Mouse (Mus musculus): ENCODE measurements at regions not wholly inside any gene's neighbourhood (a gene's known extent, or its start where the extent isn't known, plus 50 kb on each side); places are given as distances from the start of the nearest gene placed in this dataset.

DNA sequence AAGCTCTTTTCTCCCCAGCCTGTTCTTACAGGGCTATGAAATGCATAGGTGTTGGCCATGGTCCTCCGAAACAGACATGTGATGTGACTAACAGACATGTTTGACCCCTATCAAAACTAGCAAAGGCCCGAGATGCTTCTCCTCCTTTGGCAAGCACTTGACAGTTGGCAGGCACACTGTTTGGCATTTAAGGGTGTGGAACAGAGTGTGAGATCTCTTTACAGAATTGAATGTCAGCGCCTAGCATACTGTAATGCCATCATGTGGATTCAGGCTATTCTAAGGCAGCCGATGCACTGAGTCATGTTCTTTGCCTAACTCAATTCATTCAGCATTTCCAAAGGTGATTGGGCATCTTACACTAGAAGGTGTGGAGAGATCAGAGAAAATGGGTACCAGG, 156.8 kb upstream of the Arrdc4 start:
- Histone ChIP-seq H3K9me3 (replicated peaks) (no peaks in the 10 kb centered on the region), H3K4me3 (no peak overlapping the region), H3K27me3 (ENCODE audit: low read depth, poor library complexity, severe bottlenecking) (no peaks in the 10 kb centered on the region), H3K36me3 (no peaks in the 10 kb centered on the region), H3K4me1 (no peaks in the 10 kb centered on the region), H3K27ac (replicated peaks) (no peak overlapping the region)
- WGBS, result 87% methylated on average over 4 of the region's 4 CpGs
- no peak for DNase-seq (ENCODE audit: low spot score)

DNA sequence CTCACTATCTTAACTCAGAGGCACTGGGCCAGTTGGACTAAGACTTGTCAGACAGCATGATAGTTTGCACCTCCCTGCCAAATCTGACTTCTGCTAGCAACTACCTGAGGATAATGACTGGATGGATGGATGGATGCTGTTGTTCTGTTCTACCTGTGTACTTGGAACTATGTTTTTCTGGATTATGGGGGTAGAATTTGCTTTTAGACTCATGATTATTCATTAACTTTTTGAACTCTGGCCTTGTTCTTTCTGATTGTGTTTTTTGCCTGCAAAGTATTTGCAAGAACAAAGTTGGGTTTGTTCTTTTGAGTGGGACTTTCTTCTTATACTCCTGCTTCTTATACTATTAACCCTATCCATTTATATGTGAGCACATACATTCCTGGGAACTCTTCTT, 137.1 kb upstream of the Arrdc4 start:
- no peak for DNase-seq (ENCODE audit: low spot score)
- no peaks in the 10 kb centered on the region for H3K9me3 ChIP-seq (replicated peaks)
- no peak overlapping the region for H3K27ac ChIP-seq (replicated peaks)
- no peaks in the 10 kb centered on the region for H3K36me3 ChIP-seq
- H3K4me3 ChIP-seq, result no peak overlapping the region
- H3K4me1 ChIP-seq, result no peaks in the 10 kb centered on the region
- H3K27me3 ChIP-seq (ENCODE audit: low read depth, poor library complexity, severe bottlenecking), result no peaks in the 10 kb centered on the region

DNA sequence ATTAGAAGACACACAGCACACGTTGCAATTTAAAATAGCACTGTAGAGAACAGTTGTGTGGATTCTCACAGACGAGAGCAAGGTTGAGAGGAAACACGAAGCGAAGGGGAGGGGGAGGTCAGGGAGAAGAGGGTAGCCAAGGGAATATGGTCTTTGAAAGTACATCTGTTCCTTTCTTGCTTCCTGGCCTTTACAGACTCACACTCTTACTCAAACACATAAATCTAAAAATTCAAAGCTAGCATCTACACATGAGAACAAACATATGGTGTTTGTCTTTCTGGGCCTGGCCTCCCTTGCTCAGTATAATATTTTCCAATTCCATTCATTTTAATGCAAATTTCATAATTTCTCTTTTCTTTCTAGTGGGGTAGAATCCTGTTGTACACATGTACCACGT, 124.0 kb upstream of the Arrdc4 start:
- Histone ChIP-seq H3K4me1 (no peaks in the 10 kb centered on the region), H3K9me3 (replicated peaks) (no peaks in the 10 kb centered on the region), H3K27me3 (ENCODE audit: low read depth, poor library complexity, severe bottlenecking) (no peaks in the 10 kb centered on the region), H3K4me3 (no peak overlapping the region), H3K36me3 (no peaks in the 10 kb centered on the region), H3K27ac (replicated peaks) (no peak overlapping the region)
- no peak for DNase-seq (ENCODE audit: low spot score)
- WGBS, result 80% methylated on average over 5 of the region's 5 CpGs

DNA sequence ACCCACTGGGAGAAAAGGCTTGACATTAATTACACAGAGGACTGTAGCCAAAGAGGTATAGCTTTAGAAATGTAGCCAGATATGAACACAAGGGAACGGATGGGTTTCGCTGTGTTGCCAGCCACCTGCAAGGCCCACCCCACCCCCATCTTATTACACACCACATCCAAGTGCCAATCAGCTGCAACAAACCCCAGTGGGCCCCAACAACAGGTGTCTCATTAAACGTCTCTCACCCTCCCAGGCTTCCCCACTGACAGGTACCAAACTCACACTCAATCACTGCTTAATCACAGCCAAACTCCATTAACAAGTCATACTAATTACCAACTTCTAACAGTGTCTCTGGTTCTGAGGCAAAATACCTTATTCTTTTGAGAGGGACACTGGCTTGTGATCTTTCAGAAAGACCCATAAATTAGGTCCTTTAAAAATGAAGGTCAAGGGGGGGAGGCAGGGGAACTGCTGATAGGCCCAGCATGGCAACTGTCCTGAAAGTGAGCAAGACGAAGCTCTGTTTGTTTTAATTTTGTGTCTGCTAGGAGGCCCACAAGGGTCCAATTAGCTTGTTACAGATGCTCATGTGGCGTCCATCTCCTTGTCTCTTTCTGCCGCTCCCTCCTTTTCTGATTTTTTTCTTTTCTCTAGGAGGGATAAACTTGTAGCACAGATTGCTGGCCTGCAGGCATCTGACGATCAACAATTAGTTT, 115.4 kb upstream of the Arrdc4 start:
- H3K27me3 ChIP-seq (ENCODE audit: low read depth, poor library complexity, severe bottlenecking), result no peaks in the 10 kb centered on the region
- H3K4me1 ChIP-seq, result no peaks in the 10 kb centered on the region
- H3K27ac ChIP-seq (replicated peaks), result no peak overlapping the region
- no peak overlapping the region for H3K4me3 ChIP-seq
- H3K9me3 ChIP-seq (replicated peaks), result no peaks in the 10 kb centered on the region
- WGBS, result 67% methylated on average over 7 of the region's 7 CpGs
- DNase-seq (ENCODE audit: low spot score), result no peak
- no peaks in the 10 kb centered on the region for H3K36me3 ChIP-seq

DNA sequence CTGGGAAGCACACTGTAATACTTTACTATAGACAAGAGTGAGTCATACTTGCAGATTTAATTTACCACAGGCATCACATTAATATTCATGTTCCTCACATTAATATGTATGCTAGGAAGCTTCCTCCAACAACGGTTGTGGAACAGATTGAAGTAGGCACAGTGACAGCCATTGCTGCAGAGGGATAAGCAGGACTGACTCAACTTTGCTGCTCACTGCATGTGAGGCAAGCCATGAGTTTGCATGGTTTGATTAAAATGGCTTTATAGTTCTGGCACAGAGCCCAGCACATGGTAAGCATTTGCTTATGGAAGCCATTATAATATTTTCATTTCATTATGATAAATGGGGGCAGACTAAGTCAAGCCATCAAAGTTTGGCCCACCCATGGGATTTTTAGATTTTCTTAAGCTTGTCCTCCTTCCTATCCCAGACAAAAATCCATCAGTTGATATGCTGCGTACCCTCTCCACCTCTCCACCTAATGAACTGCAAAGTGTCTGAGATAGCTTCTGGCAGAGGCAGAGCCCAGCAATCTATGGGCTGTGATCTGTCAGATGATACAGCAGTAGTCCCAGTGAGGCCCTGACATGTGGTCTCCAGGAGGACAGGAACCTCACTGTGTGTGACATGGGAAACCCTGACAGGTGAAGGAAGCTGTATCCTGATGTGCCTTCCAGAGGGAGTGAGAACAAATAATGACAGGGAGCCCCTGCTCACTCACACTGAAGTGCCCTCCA, 109.6 kb upstream of the Arrdc4 start:
- 66% methylated on average over 2 of the region's 2 CpGs for WGBS
- Histone ChIP-seq H3K4me3 (no peak overlapping the region), H3K9me3 (replicated peaks) (no peaks in the 10 kb centered on the region), H3K27ac (replicated peaks) (no peak overlapping the region), H3K27me3 (ENCODE audit: low read depth, poor library complexity, severe bottlenecking) (no peaks in the 10 kb centered on the region), H3K4me1 (no peaks in the 10 kb centered on the region), H3K36me3 (no peaks in the 10 kb centered on the region)
- no peak for DNase-seq (ENCODE audit: low spot score)

DNA sequence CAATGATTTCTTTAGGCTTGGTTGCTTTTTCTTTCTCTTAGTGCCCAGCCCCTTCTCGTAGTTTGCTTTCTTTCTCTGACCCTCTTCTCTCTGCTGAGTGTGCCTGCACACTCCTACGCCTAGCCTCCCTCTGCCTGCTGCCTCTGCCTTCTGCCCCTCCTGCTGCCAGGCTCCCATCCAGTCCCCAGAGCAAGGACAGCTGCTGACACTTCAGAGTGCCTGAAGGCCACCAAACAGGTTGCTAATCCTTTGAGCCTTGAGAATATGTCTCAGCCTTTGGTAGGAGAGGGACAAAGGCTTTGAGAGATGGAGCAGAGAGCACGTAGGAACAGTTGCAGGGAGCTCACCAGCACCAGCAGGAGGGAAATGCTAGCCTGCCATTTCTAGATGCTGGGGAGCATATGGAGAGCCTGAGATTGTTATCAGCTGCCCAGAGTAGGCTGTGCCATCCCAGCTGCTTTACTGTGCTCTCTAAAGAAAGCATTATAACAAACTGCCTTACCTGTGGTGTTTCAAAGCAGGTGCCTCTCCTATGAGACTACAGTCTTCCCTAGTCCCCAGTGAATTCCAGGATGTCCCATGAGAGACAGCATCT, 103.0 kb upstream of the Arrdc4 start:
- H3K9me3 ChIP-seq (replicated peaks), result no peaks in the 10 kb centered on the region
- WGBS, result 50% methylated on average over 3 of the region's 3 CpGs
- 0 out of 2 replicates have a peak overlapping the region, but pooled peaks have one; percentile 52 for H3K27ac ChIP-seq (replicated peaks)

DNA sequence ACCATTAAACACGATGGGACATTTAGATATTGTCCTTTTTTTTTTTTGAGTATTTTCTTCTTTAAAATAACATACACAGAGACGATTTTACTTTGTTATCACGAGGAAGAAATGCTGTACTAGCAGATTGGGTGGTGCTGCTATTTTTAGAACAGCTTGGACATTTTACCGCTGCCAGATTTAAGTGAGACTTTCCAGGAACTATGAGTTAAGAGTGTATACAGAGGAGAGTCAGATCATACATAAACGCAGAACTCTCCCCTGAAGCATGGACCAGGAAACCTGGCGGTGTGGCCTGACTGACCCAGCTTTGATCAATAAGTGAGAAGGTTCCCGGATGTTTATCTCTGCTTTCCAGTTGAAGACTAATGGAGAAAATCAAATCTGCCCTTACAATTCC, 95.6 kb upstream of the Arrdc4 start:
- Histone ChIP-seq H3K27ac (replicated peaks) (no peak overlapping the region), H3K9me3 (replicated peaks) (no peaks in the 10 kb centered on the region), H3K4me3 (no peak overlapping the region), H3K27me3 (ENCODE audit: low read depth, poor library complexity, severe bottlenecking) (no peaks in the 10 kb centered on the region), H3K36me3 (no peaks in the 10 kb centered on the region), H3K4me1 (no peaks in the 10 kb centered on the region)
- no peak for DNase-seq (ENCODE audit: low spot score)
- WGBS, result 80% methylated on average over 7 of the region's 7 CpGs

More for the DNA sequence above, 103.0 kb upstream of the Arrdc4 start:
- H3K4me1 ChIP-seq, result peaks cover 5% of the 10 kb centered on the region; the same call in 1 of the 2 replicates
- no peak overlapping the region for H3K4me3 ChIP-seq
- DNase-seq (ENCODE audit: low spot score), result no peak
- no peaks in the 10 kb centered on the region for H3K36me3 ChIP-seq
- H3K27me3 ChIP-seq (ENCODE audit: low read depth, poor library complexity, severe bottlenecking), result no peaks in the 10 kb centered on the region

DNA sequence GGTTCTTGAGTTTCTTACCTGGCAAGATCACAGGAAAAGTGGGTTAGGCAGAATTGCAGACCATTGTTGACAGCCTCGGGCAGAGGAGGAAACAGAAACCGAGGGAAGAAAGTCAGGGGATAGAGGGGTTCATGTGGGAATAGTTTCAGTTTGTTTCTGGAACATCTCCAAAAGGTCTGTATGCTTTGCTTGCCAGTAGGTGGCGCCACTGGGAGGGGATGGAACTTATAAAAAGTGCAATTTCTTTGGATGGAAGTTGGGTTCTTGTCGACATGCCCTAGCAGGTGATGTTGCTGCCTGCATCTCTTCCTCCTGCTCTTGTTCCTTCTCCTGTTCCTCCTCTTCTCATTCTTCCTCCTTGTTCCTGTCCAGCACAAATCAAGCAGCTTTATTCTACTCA, 94.3 kb upstream of the Arrdc4 start:
- peak; percentile 24 for DNase-seq (ENCODE audit: low spot score)
- Histone ChIP-seq H3K36me3 (no peaks in the 10 kb centered on the region), H3K27me3 (ENCODE audit: low read depth, poor library complexity, severe bottlenecking) (no peaks in the 10 kb centered on the region), H3K27ac (replicated peaks) (no peak overlapping the region), H3K9me3 (replicated peaks) (no peaks in the 10 kb centered on the region), H3K4me3 (no peak overlapping the region), H3K4me1 (no peaks in the 10 kb centered on the region)
- 52% methylated on average over 4 of the region's 4 CpGs for WGBS

DNA sequence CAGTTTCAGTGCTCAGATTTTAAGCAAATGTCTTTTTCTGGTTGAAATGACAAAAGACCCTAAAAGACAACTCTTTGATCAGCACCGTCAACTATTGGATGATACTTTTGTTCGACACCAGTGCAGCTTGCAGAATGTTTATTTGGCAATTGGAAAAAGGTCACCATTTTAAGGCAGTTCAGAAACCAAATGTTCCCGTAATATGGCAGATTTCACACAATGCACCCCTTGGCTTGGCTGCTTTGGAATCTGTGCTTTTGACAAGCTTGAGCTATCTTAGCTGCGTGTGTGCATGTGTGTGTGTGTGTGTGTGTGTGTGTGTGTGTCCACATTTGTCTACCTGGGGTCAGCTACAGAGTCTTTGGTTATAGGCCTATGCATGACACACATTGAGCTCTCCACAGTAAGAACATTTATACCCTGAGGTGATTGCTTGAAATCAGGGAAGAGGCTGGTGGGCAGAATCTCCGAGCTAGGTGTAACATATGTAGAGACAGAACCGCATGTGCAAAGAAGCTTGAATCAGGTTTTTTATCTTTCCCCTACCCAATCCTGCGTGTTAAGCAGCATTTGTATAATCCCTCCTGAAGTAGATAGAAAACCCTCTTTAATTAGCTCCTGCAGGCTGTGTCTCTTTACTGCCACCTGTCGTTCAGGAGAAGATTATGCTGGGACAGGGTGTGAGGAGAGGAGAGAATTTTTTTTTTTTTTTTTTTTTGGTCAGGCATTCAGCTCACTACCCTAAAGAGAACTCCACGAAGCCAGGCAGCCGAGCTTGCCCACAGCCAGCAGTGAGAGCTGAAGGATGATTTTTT, 85.1 kb upstream of the Arrdc4 start:
- WGBS, result 51% methylated on average over 10 of the region's 10 CpGs
- no peaks in the 10 kb centered on the region for H3K36me3 ChIP-seq
- no peak overlapping the region for H3K27ac ChIP-seq (replicated peaks)
- H3K9me3 ChIP-seq (replicated peaks), result no peaks in the 10 kb centered on the region
- DNase-seq (ENCODE audit: low spot score), result peak; percentile 17
- 0 out of 2 replicates have a peak, but pooled peaks cover 2% of the 10 kb centered on the region for H3K4me1 ChIP-seq
- no peak overlapping the region for H3K4me3 ChIP-seq
- H3K27me3 ChIP-seq (ENCODE audit: low read depth, poor library complexity, severe bottlenecking), result no peaks in the 10 kb centered on the region

DNA sequence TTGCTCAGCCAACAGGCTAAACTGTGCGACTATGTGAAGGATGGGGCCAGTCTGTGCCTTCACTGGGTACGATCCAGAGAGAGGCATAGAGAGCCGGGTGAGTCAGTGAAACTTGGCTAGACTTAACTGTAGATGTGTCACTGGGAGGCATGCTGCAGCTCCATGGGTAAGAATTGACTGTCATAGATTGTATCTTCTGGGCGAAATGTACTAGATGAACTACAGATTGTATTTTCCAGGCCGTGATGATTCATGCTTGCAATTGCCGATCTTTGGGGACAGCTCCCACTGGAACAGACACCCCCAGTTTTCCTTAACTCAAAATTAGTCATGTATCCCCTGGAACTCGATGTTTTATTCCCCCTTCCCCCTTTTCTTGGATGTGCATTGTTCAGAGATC, 84.5 kb upstream of the Arrdc4 start:
- no peak for DNase-seq (ENCODE audit: low spot score)
- H3K27me3 ChIP-seq (ENCODE audit: low read depth, poor library complexity, severe bottlenecking), result no peaks in the 10 kb centered on the region
- no peak overlapping the region for H3K27ac ChIP-seq (replicated peaks)
- no peaks in the 10 kb centered on the region for H3K9me3 ChIP-seq (replicated peaks)
- no peaks in the 10 kb centered on the region for H3K36me3 ChIP-seq
- H3K4me3 ChIP-seq, result no peak overlapping the region
- 91% methylated on average over 7 of the region's 7 CpGs for WGBS
- 0 out of 2 replicates have a peak, but pooled peaks cover 2% of the 10 kb centered on the region for H3K4me1 ChIP-seq

DNA sequence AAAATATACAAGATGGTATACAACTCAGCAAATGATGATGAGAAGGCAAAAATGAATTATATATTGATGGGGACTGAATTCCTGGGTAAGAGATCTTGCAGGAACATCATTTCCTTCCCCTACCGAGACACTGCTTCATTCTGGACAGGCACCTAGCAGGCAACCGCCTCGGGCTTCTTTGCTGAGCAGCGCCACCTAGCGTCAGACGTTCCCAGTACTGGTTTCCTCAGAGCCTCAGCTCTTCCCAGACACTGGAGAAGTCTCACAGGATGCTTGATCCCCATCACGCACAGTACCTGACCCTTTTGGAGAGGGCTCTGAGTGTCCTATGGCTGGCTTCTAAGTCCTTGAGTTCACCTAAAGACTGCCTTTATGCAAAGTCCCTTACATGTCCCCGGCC, 80.8 kb upstream of the Arrdc4 start:
- no peaks in the 10 kb centered on the region for H3K27me3 ChIP-seq (ENCODE audit: low read depth, poor library complexity, severe bottlenecking)
- H3K4me1 ChIP-seq, result no peaks in the 10 kb centered on the region
- H3K9me3 ChIP-seq (replicated peaks), result no peaks in the 10 kb centered on the region
- H3K36me3 ChIP-seq, result no peaks in the 10 kb centered on the region
- no peak overlapping the region for H3K27ac ChIP-seq (replicated peaks)
- no peak overlapping the region for H3K4me3 ChIP-seq
- 17% methylated on average over 8 of the region's 8 CpGs for WGBS
- peak; percentile 80 for DNase-seq (ENCODE audit: low spot score)

DNA sequence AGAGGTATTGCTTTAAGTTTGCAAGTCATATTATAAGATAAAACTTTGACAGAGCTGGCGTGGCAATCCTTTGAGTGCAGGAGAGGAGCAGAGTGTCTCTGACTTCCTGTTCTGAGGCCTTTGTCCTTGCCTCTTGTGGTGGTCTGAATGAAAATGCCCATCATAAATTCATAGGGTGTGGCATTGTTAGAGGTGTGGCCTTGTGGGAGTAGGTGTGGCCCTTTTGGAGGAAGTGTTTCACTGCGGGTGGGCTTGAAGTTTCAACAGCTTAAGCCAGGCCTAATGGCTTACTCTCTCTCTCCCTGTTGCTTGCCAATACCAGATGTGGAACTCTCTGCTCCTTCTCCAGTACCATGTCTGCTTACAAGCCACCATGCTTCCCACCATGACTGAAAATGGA, 75.4 kb upstream of the Arrdc4 start:
- Histone ChIP-seq H3K9me3 (replicated peaks) (no peaks in the 10 kb centered on the region), H3K4me3 (no peak overlapping the region), H3K27ac (replicated peaks) (no peak overlapping the region), H3K36me3 (no peaks in the 10 kb centered on the region), H3K27me3 (ENCODE audit: low read depth, poor library complexity, severe bottlenecking) (no peaks in the 10 kb centered on the region), H3K4me1 (no peaks in the 10 kb centered on the region)
- DNase-seq (ENCODE audit: low spot score), result no peak
- WGBS, result 84% methylated on average over 2 of the region's 2 CpGs
